Mouse (Mus musculus): Measurements from ENCODE around the gene Isy1.

The Isy1 gene

DNA sequence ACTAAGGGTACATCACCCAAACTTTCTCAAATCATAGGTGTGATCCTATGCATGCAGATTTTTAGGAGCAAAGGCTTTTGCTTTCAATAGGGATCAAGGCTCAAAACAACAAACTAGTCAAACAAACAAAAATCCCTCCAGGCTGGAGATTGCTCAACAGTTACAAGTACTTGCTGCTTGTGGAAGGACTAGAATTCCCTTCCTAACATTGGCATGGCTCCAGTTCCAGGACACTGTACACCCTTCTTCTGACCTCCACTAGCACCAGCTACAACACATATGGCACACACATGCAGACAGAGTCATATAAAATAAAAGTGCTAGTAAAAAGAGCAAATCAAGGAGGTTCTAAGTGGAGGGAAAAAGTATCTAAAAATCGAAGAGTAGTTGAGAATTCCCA is 8.2 kb upstream of the Isy1 start:
- no peak for DNase-seq

DNA sequence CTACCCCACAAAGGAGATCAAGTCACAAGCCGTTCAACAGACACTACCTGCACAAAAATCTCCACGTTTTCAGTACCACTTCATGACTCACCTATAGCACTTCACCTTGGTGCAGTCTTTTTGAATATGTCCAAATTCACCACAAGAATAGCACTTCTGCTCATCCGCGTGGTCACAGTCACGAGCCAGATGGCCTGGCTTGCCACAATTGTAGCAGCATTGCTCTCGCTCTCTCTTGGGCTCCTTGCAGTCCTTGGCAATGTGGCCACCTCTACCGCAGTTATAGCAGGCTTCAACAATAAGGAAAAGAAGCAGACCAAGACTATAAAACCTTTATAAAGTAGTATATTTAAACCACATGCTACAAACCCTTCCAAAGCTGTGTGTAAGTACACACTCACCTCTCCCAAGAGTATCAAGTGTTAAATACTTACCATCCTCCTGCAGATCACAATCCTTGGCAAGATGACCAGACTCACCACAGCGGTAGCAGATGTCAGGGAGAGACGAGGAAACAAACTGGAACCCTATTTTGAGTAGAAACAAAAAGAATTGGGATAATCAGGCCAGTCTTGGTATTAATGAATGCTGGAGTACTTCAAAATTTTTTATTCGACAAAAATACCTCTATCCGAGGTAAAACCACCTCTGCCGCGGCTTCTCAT is 6.6 kb upstream of the Isy1 start:
- DNase-seq: peak; percentile 69 to 74

DNA sequence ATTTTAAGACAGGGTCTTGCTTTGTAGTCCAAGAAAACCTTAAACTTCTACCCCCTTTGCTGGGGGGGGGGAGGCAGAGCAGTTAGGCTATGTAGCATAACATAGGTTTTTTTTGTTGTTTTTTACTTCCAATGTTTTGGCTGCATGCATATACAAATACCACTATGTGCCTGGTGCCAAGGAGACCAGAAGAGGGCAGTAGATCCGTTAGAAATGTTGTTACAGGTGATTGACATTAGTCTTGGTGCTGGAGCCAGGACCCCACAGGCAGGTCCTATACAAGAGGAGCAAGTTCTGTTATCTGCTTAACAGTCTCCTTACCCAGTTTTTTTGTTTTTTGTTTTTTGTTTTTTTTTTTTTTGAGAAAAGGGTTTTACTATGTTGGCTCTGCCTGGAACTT is 3.7 kb upstream of the Isy1 start:
- no peak for DNase-seq

DNA sequence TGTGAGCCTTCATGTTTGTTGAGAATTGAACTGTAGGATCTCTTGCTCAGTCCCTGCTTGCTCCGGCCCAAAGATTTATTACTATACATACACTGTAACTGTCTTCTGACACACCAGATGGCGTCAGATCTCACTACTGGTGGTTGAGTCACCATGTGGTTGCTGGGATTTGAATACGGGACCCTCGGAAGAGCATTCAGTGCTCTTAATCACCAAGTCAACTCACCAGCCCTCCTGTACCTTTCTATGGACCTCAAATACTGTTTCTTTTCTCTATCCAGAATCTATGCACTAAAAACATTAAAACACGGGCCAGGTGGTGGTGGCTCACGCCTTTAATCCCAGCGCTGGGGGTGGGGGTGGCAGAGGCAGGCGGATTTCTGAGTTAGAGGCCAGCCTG is 3.0 kb upstream of the Isy1 start:
- DNase-seq: no peak

DNA sequence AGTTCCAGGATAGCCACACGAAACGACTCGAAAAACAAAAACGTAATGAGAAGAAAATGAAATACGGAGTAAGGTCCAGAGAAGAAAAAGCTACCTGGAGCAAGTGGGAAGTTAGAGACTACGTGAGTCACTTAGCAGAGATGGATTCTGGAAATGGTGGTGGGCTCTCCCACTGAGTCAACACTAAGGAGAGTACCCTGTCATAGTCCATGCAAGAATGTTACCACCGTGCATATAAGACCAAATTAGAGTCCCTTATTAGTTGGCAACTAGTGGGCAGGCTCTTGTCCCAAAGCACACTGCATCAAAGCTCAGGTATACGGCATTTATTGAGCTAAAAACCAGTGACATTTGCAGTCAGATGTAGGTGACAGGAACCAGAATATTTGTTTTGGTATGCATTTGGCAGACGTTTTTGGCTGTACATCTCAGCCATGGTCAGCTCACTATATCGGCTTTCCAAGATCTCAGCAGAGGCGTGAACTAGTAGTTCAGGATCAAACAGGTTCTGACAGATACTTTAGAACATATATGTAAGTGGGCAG is 1.3 kb upstream of the Isy1 start:
- no peak for DNase-seq

DNA sequence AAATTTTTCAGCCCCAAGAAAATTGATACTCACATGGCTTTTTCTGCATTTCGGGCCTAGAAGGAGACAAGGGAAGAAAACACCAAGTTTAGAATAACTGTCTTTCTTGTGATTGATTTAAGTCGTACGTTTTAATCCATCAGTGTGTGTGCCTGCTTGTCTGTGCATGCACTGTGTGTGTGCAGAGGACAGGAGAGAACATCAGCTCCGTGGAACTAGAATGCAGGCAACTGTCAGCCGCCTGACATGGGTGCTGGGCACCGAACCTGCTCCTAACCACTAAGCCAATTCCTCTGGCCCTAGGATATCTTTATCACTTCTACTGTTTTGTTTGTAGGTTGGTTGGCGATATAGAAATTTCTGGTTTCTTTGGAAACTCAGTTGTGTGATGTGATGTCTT is 2.9 kb downstream of the Isy1 start, which contains the start of gene Gm45140:
Gm45140 (minus strand) TSS at position 101 of the 400 bp plus-strand sequence.
- no peak for DNase-seq

DNA sequence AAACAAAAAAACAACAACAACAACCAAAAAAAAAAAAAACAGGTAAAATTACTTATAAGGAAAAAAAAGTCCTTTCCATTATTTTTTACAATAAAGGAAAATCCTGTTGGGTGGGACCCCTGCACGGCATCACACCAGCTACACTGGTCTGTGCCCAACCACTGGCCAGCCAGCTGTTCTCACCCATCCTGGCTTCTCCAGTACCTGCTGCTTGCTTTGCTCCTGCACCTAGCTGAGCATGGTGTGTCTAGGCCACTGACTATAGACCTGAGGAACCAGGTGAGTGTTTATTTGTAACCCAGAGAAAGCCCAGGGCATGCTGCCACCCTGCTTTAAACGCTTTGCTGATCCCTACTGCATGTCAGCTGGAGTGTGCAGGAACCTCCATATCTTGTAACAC is 18.2 kb downstream of the Isy1 start:
- no peak for DNase-seq

DNA sequence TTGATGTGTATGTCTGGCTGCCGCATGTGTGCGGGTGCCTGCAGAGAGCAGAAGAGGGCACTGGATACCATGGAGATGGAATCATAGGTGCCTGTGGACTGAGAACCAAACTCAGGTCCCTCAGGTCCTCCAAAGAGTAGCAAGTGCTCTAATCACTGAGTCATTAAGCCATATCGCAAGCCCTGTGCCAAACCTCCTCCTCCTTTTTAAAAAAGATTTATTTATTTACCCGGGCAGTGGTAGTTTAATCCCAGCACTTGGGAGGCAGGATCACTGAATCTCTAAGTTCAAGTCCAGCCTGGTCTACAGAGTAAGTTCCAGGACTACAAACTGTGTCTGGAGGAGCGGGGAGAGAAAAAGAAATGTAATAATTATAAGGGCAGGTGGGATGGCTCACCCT is 24.1 kb downstream of the Isy1 start:
- DNase-seq: no peak

DNA sequence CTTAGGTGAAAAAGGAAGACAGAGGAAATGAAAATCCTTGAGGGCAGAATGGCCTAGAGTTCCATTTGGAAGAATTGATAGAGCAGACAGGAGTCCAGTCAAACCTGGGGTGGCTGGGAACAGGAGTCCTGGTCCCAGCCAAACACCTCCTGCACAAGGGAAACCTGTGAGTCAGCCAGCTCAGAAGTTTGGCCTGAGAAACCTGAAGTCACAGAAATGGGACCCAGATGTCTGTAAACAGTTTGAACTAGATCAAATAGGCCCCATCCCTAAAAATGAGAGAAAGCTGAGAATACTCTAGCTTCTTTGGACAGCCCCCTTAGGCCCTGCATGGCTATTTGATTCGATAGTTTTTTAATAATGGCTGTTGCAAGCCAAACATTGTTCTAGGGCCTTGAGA is 25.9 kb downstream of the Isy1 start:
- DNase-seq: no peak

DNA sequence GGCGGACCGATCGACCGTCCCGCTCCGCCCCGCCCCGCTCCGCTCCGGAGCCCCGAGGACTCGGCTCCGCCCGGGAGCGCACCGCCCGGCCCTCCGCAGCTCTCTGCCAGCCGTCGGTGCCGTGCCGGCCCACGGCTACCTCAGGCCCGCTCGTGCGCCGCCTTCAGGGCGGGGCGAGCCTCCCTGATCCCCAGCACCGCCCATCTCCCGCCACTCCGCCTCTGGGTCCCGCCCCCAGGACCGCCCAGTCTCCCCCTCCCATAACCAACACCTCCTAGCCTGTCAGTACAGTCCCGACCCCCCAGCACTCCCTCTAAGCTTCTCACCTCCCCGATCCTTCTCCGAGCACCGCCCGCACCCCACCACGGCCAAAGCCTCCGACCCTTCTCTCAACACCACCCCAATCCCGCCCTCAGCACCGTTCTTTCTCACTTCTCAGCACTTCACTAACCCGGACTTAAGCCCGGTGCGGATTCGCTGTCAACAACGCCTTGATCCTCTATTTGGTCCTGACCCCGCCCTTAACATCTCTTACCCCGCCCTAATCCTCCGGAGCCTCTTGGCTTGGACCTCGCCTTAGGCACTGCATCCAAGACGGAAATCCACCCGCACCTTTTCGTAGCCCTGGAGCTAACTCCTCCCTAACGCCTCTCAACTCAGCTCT is 26.8 kb downstream of the Isy1 start, which contains the start of gene Rab43:
Rab43 (minus strand) TSS at position 490 of the 664 bp plus-strand sequence.
- peak; percentile 92 to 95 for DNase-seq

DNA sequence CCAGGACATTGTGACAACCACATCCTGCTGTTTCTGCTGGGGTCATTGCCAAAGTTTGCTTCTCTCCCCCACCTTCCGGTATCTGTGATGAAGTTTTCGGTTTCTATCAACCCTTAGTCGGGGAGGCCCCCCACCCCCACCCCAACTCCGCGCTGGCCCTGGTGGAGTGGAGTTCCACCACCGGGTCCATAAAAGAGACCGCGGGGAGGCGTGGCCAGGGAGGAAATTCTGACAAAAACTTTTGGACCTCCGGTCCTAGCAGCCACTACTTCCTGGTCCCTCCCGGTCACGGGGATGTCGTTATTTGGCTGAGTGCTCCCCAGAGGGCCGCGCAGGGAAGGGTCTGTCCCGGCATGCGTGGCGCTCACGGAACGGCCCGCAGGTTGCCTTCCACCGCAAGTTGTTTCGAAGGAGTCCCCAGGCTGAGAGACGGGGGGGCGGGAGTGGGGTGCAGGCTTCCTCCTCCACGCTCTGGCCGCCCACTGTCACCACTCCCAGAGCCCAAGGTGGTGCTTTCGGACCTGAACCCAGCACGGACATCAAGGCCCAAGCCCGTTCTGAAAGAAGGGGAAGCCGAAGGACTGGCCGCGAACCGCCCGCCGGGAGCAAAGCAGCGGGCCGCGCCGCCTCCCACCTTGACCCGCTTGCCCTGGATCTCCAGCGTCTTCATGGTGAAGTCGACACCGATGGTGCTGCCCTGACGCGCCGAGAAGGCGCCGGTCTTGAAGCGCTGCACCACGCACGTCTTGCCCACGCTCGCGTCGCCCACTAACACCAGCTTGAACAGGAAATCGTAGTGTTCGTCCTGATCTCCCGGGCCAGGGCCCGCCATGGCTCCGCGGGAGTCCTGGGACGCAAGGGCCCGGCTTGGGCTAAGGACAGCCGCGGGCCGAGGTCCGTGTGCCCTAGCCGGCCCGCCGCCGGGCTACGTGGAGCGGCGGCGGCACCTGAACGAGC is 27.6 kb downstream of the Isy1 start:
- no peak for DNase-seq

DNA sequence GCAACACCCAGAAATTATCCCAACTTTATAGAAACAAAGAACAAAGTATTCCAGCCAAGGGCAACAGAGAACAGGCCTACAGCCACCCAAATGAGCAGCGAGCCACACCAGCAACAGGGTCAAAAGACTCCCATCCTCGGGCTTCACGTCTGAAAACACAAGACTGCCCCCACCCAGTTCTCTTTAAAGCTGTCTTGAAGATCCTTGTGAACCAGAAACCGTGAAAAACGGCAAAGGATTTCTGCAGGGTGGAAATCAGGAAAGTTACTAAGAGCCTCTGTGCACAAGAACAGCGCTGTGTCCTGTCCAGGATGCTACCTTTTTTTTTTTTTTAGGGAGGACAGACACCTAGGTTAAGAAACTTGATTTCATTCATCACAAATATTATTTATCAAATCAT is 28.3 kb downstream of the Isy1 start:
- no peak for DNase-seq

DNA sequence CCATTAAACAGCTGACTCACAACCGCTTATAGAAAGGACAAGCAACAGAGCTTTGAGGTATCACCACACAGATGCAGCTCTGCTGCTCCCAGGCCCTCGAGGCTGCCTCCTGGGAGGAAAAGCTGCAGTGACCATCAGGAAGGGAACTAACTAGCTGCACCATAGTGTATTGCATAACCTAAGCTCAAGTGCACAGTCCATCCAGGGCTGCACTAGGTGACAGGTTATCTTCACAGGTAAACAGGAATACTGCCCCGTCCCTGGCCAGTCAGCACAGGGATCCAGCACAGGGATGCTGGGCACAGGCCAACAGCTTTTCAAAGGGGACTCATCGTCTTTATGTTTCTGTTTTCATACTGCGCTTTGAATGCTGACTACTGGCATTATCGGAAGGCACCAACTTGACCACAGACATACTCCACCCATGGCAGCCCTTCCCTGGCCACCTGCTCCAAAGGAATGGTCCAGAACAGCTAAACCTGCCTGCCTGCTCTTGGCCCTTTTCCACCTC is 28.9 kb downstream of the Isy1 start:
- peak; percentile 53 to 55 for DNase-seq

DNA sequence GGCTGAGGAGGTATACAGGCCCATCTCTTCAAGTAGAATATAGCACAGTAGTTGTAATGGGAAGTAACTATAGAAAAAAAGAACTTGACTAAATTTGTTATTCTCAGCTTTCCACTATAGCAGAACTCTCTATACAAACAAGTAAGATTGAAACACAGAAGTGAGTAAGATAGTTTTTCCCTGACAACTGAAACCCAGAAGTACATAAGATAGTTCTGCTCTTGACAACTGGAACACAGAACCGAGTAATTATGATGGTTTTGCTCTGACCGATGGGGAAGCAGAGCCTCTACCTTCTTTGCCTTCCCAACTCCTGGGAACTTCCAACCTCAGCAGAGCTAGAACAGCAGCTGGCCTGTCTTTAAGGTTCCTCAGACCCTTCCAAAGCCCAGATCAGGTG is 29.5 kb downstream of the Isy1 start:
- DNase-seq: no peak

DNA sequence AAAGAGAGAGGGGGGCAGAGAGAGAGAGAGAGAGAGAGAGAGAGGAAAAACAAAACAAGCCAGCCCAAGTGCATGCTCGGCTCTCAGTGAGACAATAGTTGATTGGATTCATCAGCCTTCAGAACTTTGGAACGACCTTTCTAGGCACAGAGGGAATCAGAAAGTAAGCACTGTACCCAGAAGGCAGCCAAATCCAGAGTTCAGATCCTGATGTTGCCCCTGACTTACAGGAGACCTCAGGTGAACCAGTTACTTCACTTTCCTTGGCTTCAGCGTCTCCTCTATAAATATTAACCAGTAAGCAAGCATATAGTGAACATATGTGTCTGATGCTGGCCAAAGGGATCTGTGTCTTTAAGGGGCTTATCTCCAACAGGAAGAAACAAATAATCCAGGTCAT is 30.1 kb downstream of the Isy1 start:
- no peak for DNase-seq

DNA sequence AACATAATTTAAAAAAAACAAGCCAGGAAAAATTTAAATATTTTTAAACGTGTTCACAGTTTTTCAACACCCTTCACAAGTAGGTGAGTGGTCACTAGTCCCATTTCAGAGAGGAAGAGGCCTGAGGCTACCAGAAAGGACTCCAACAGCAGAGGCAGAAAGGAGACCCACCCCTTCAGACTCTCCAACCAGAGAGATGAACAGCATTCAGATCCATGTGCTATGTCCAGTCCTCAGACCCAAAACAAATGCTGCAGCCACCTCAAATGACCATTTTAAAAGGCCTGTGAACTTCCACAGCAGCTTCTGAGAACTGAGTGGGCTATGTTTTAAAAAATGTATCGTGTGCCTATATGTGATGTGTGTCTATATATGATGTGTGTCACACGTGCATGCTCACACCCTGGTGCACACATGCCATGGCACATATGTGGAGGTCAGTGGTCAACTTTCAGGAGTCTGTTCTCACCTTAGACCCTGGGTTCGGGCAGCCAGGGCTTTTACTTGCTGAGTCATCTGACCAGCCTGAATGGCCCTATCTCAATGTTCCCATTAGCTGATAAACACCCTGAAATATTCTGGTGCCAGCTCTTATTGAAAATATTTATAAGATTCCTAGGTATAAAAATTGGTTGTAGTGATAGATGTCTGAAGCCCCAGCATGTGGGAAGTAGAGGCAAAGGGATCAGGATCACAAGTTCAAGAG is 30.7 kb downstream of the Isy1 start:
- DNase-seq: no peak

DNA sequence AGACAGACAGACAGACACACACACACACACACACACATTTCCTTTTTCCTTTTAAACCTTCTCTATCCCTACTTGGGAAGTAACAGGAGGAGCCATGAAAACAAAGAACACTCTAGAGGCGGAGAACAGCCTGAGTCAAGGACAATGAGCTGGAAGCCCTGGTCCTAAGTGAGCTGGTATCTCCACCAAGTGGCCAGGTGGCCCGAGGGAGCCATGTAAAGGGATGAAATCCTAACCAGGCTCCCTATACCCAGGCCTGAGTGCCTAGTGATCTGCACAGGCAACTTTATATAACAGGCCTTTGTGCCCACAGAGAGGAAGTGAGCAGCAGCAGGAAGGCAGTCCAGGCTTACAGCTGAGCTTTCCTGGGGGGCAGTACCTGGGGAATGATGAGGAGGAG is 31.7 kb downstream of the Isy1 start:
- peak in 1 of 2 experiments; percentile 54 for DNase-seq

DNA sequence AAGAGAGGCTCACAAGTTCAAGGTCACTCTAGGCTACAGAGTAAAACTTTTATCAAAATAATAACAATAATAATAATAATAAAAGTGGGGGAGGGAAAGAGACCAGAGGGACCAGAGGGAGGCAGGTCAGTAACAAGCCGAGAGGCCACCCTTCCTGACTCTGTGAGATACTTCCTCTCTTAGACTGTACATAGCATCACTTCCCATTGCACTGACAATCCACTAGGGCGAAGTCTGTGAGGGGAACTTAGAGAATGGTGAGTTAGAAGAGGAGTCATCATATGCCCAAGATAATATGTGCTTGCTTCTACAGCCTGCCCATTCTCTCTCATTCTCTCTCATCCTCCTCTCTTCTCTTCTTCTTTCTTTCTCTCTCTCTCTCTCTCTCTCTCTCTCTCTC is 32.6 kb downstream of the Isy1 start:
- DNase-seq: no peak

DNA sequence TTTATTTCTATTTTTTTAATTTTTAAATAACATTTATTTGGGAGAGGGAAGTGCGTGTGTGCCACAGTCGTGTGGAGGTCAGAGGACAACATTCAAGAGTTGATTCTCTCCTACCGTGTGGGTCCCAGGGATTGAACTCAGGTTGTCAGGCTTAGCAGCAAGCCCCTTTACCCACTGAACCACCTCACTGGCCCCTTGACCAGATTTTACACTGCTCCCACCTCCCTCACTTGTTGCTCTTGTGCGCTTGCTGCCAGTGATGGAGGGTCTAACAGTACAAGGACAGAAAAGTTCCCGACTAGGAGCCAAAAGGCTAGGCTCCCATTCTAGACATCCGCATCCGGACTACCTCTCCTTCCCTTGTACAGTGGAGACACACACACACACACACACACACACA is 33.1 kb downstream of the Isy1 start:
- no peak for DNase-seq

DNA sequence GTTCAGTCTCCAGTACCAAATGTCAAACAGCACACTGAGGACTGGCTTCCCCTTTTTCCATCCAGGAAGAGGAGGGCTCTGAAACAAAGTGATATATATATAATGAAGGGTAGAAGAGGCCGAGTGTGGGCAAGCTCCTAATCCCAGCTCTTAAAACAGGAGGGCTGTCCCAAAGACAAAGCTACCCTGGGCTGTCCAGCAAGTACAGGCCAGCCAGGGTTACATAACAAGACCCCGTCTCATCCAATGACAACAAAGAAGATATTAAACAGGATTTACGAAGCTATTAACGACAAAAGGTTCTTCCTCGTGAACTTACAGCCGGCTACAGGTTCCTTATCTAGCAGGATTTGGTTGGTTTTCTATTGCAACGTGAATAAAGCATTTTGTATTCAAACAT is 33.7 kb downstream of the Isy1 start:
- no peak for DNase-seq

DNA sequence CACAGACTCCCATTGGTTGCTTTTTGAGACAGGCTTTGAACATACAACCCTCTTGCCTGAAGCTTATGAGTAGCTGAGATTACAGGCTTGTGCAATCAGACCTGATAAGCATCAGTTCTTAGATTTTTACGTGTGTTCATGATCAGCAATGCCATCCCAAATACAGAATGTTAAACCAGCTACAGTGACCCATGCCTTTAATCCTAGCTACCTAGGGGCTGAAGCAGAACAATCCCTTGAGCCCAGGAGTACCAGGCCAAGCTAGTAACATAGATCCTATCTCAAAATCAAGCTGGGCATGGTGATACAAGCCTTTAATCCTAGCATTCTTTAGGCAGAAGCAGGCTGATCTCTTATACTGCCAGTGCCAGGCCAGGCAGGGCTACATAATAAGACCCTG is 34.6 kb downstream of the Isy1 start:
- DNase-seq: no peak

DNA sequence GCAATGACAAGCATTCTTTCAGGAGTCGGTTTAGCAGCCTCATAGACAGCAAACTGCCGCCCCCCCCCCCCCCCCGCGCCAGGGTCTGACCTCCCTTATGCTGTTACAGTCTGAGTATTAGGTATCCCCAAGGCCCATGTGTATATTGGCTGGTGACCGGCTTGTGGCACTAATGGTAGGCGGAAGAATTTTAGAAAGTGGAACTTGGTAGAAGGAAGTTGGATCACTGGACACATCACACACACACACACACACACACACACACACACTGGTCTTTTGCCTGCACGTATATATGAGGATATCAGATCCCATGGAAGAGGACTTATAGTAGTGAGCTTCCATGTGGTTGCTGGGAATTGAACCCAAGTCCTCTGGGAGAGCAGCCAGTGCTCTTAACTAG is 36.1 kb downstream of the Isy1 start:
- DNase-seq: no peak
